Mouse (Mus musculus): ENCODE data around the gene Olfr1509.

- no peak for TF ChIP-seq POLR2A (IDR thresholded peaks at IDR 0.05; ENCODE audit: low read depth, low read length)
- TF ChIP-seq CTCF (IDR thresholded peaks at IDR 0.05; ENCODE audit: borderline replicate concordance, insufficient read depth, low read length) = no peak
Measured at GRCm38 (mm10) chr14:52414273-52414672, 28.5 kb upstream of the Olfr1509 start, which contains the start of gene Olfr1510.
